In the genomic region with DNA sequence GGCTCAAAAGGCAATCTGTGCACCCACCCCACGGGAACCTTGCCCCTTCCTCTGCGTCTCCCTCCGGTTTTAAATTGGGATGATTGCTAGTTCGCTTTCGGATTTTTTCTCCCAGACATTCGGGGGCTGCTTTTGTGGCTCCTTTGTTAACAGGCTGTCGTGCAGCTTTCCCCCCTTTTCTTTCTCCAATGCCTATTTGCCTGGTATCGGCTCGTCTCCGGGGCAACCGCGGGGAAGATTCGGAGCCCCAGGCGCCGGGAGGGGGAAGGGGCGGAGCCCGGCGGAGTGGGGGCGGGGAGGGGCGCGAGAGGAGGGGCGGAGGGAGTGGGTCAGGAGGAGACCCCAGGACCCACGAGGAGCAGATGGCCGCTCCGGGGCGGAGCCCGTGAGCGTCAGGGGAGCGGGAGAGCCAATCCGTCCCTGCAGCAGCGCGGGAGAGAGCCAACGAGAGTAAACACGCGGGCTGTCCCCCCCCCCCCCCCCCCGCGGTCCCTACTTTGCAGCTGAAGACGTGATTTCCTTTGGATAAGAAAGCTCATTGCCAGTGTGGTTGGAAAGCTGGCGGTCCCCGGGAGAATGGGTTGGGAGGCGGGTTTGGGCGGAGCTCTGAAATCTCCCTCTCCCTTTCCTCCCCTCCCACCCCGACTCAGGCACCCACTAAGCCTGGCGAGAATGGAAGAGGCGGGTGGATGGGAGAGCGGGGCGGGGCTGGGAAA, we compare ENCODE assay signal across 8 mouse cellular contexts. TPM values are rescaled to one million over a fixed set of nuclear protein-coding genes. Genes with fewer than 3 reads are reported as not detected.
DNase-seq lines count a peak whose midpoint lies in the region; ATAC-seq lines count a peak whose summit lies in the region.

No protein-coding gene starts in this region.

- H3K27ac ChIP-seq in midbrain, embryonic 11.5 days (ENCODE audit: low read depth, low read length), result peak overlapping the region; percentile 99

- WGBS in midbrain, embryonic 11.5 days, result under 1% methylated on average over 35 of the region's 47 CpGs

- peak overlapping the region; percentile 68 for H3K4me2 ChIP-seq in midbrain, embryonic 11.5 days

- H3K4me3 ChIP-seq in midbrain, embryonic 11.5 days (ENCODE audit: low read depth, low read length), result peak overlapping the region; percentile 97

- peaks cover 6% of the 10 kb centered on the region; the same call in 1 of the 2 replicates for H3K4me1 ChIP-seq in midbrain, embryonic 11.5 days (ENCODE audit: control insufficient read depth, insufficient read depth, low read length)

- intact Hi-C loops in left cerebral cortex, postnatal 4 days (cut with DNase I), result loop anchor here (10.0 kb wide), 1 partner anchor 214 kb away; no protein-coding TSS in a partner anchor

- peak; percentile 90 for DNase-seq in adrenal gland, postnatal 14 days
- DNase-seq in embryo, embryonic 11.5 days (ENCODE audit: low read depth, low spot score), result peak; percentile 90
- peak; percentile 72 for DNase-seq in kidney, adult 18-20 months
- peak; percentile 99 for DNase-seq in left cerebral cortex, postnatal 4 days
- DNase-seq in midbrain, embryonic 11.5 days (ENCODE audit: low spot score, missing footprints), result peak; percentile 99
- peak; percentile 88 for DNase-seq in skeletal muscle tissue, adult 2 months (ENCODE audit: low read depth, low spot score)

- H3K27me3 ChIP-seq in midbrain, embryonic 11.5 days (ENCODE audit: control insufficient read depth, insufficient read depth, low read length), result no peaks in the 10 kb centered on the region

- ATAC-seq in granulocyte monocyte progenitor cell, adult 5-6 weeks (replicated peaks; ENCODE audit: poor library complexity, severe bottlenecking), result peak; percentile 23
- peak; percentile 92 for ATAC-seq in midbrain, embryonic 11.5 days (ENCODE audit: low FRiP score)
- ATAC-seq in erythroid progenitor cell, adult 5-6 weeks (replicated peaks; ENCODE audit: low FRiP score, poor library complexity, severe bottlenecking), result no peak

- H3K9ac ChIP-seq in midbrain, embryonic 11.5 days (ENCODE audit: low read length), result peak overlapping the region; percentile 100

- H3K36me3 ChIP-seq in midbrain, embryonic 11.5 days (ENCODE audit: control insufficient read depth, insufficient read depth, low read length), result peaks cover 3% of the 10 kb centered on the region

- H3K9me3 ChIP-seq in midbrain, embryonic 11.5 days (ENCODE audit: control insufficient read depth, low read length), result no peaks in the 10 kb centered on the region

RNA-seq across cellular contexts. Expression of a gene that starts 2.2 kb away (rescaled TPM):
- total RNA-seq in adrenal gland, postnatal 14 days (2021), result 83.8 and 85.5 TPM in 2 replicates
- total RNA-seq in granulocyte monocyte progenitor cell, adult 5-6 weeks (2014; fragmentation: Nextera tagmentation), result 5.1 TPM in 2 replicates
- 8.5 and 10.1 TPM in 2 replicates for total RNA-seq in granulocyte monocyte progenitor cell, adult 5-6 weeks (2017)
- 100 to 1,000 TPM; 536 to 544 TPM for total RNA-seq in left cerebral cortex, postnatal 4 days (2021)
- 410 and 445 TPM in 2 replicates for polyA plus RNA-seq in midbrain, embryonic 11.5 days (2014; fragmentation: Nextera tagmentation; extraction: Ambion mirVana)
- 13.0 and 18.9 TPM in 2 replicates for total RNA-seq in erythroid progenitor cell, adult 5-6 weeks (2015; ENCODE audit: low replicate concordance)
- 14.0 and 17.3 TPM in 2 replicates for total RNA-seq in erythroid progenitor cell, adult 5-6 weeks (2017; ENCODE audit: low replicate concordance)
